Mouse (Mus musculus) brain, embryonic 14.5 days (tissue): ENCODE results near the gene Eci2. TPM values are rescaled to one million over a fixed set of nuclear protein-coding genes. Genes with fewer than 3 reads are reported as not detected.
A peak's percentile ranks its signal among the peaks of the same experiment; 100 is the strongest.

Experiments used
- DNase-seq: peaks from one replicate; pipeline ENCODE4 v3.0.0-alpha.2; 2011; ENCODE audit warnings: low read depth
- CTCF ChIP-seq: fragments of 200-500 bp; IDR thresholded peaks from 2 replicates; pipeline ENCODE4 v1.5.1; 2012; ENCODE audit warnings: inconsistent platforms, mild to moderate bottlenecking, moderate library complexity, borderline replicate concordance; ENCODE audit not compliant: insufficient read depth, insufficient read length; ENCODE audit errors: extremely low read depth
- POLR2A ChIP-seq: fragments of 200-500 bp; IDR thresholded peaks from 2 replicates; pipeline ENCODE4 v1.6.1; 2012; ENCODE audit warnings: mild to moderate bottlenecking, inconsistent platforms, borderline replicate concordance; ENCODE audit not compliant: poor library complexity, insufficient read depth, insufficient read length, severe bottlenecking; ENCODE audit errors: extremely low read depth
- polyA plus RNA-seq: library from polyadenylated mRNA; depleted of rRNA; stranded (reverse); fragments of >200 nt; gene quantifications from 2 replicates; pipeline ENCODE4 v1.2.3, GENCODE M21; 2012; rRNA removed

The Eci2 gene
- polyA plus RNA-seq, 1 experiment, result 84.8 TPM

DNA sequence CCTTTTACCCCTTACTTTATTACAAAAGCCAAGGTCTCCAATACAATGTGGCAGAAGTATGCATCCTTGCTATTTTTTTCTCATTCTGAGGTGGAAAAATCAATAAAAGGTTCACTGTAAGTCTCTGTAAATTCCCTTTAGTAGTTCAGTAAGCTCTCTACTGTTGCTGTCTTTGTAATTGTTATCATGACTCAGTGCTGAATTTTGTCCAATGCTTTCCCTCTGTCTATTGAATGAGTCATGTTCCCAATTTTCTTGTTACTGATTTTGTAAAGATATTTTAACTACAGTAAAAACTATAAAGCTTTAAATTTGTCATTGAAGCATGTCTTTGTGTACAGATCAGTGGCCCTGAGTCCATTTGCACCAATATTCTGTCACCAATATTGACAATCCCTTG lies 84.5 kb downstream of the Eci2 start:
- TF ChIP-seq CTCF, result no peak
- TF ChIP-seq POLR2A, result no peak
- no peak for DNase-seq

DNA sequence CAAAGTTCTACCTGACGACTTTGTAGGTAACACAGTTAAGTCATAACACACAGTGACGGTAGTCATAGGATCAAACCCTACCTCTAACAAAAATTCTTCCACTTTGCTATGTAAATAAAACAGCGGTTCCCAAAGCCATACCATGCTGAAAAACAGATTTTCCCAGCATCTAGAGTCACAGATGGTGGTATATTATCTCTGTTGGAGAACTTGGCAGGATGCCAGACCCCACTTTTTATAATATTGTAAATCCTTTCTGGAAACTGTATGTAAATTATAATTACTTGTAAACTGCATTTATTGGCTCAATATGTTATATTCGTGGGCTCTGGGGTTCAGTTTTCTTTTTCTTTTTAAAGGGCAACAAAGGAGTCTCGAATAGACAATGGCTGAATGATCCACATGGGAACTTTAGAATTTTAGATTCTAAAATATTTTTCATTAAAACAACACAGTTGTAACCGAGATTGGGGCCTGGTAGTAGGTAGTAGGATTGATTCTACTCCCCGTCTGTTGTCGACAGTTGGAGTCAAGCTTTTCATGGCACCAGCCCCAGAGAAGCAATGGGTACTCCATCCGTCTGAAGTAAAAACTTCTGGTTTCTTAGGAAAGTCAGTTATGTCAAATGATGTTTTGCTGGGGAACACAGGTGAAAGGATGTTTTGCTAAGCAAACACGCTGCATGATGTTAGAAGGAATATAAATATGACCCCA lies 91.8 kb downstream of the Eci2 start:
- DNase-seq, result peak; percentile 73
- TF ChIP-seq POLR2A, result no peak
- TF ChIP-seq CTCF, result no peak

Other genes starting within 250 kb of the Eci2 start
- gene Prpf4b, start 151.8 kb downstream of the Eci2 start, polyA plus RNA-seq, result 98.8 and 121 TPM in 2 replicates
- 0.40 and 0.85 TPM in 2 replicates for gene Fam217a, start 102.8 kb downstream of the Eci2 start, polyA plus RNA-seq
- not detected in 2 replicates for gene 4933417A18Rik, start 102.7 kb downstream of the Eci2 start, polyA plus RNA-seq
- 0.11 and 0.16 TPM in 2 replicates for gene Eci3, start 63.3 kb downstream of the Eci2 start, polyA plus RNA-seq